Mouse (Mus musculus) hindbrain, postnatal 0 days (tissue): ENCODE data around the gene Gsg1. TPM values are rescaled to one million over a fixed set of nuclear protein-coding genes. Genes with fewer than 3 reads are reported as not detected.
A peak's percentile ranks its signal among the peaks of the same experiment; 100 is the strongest.

Source experiments
- ATAC-seq: fragments of 200-750 bp; cut with Nextera tagmentation; 2 replicates; pipeline ENCODE4 v1.8.0; 2017; ENCODE audit warnings: mild to moderate bottlenecking, moderate TSS enrichment, moderate library complexity
- DNase-seq: peaks from one replicate; pipeline ENCODE4 v3.0.0-alpha.2; 2015; ENCODE audit warnings: low spot score
- H3K27ac ChIP-seq: fragments of 300-500 bp; sonication (generic); 2 replicates; pipeline ENCODE4 v1.5.1; 2014; ENCODE audit warnings: mild to moderate bottlenecking
- H3K27me3 ChIP-seq: fragments of 300-500 bp; sonication (generic); 2 replicates; pipeline ENCODE4 v1.6.1; 2014; ENCODE audit warnings: low read length, mixed read lengths; ENCODE audit not compliant: insufficient read depth
- H3K36me3 ChIP-seq: fragments of 300-500 bp; sonication (generic); 2 replicates; pipeline ENCODE4 v1.6.1; 2014; ENCODE audit warnings: low read length, mixed read lengths; ENCODE audit not compliant: insufficient read depth
- H3K4me1 ChIP-seq: fragments of 300-500 bp; sonication (generic); 2 replicates; pipeline ENCODE4 v1.6.1; 2014; ENCODE audit warnings: antibody characterized with exemption, low read length, mixed read lengths; ENCODE audit not compliant: insufficient read depth
- H3K4me2 ChIP-seq: fragments of 300-500 bp; sonication (generic); 2 replicates; pipeline ENCODE4 v1.6.1; 2014; ENCODE audit warnings: low read depth, mild to moderate bottlenecking, low read length, moderate library complexity, mixed read lengths
- H3K4me3 ChIP-seq: fragments of 300-500 bp; sonication (generic); 2 replicates; pipeline ENCODE4 v1.5.1; 2014; ENCODE audit warnings: low read length
- H3K9ac ChIP-seq: fragments of 300-500 bp; sonication (generic); replicated peaks from 2 replicates; pipeline ENCODE4 v1.6.1; 2014; ENCODE audit warnings: mild to moderate bottlenecking, low read length, moderate library complexity, mixed read lengths
- H3K9me3 ChIP-seq: fragments of 300-500 bp; sonication (generic); 2 replicates; pipeline ENCODE4 v1.6.1; 2016; ENCODE audit warnings: low read length, mixed read lengths
- CTCF ChIP-seq: IDR thresholded peaks from 2 replicates; pipeline ENCODE4 v1.5.1; 2016; ENCODE audit warnings: antibody characterized with exemption, control low read depth, low read depth
- WGBS: fragments of 180-500 bp; shearing (Covaris S2); extraction: QIAGEN DNeasy Blood & Tissue Kit; methylation state at CpG from one replicate; pipeline ENCODE4 v1.1.7; 2014; 5-methylcytosine and 5-hydroxymethylcytosine counted together
- polyA plus RNA-seq: library from polyadenylated mRNA; unstranded; fragments of >200 nt; fragmentation: Nextera tagmentation; extraction: Ambion mirVana; gene quantifications from 2 replicates; pipeline ENCODE4 v1.2.1, GENCODE M21; 2015
- total RNA-seq: library from RNA; depleted of rRNA; stranded (reverse); fragments of >200 nt; gene quantifications from 2 replicates; pipeline ENCODE4 v1.2.3, GENCODE M21; 2014

Gene Gsg1
- total and polyA plus RNA-seq, 2 experiments from 2014 or later: 0.31 to 1.1 TPM

GRCm38 (mm10) chr6:135262565-135262964 is 8.4 kb upstream of the Gsg1 start:
- H3K4me3 ChIP-seq: no peak overlapping the region
- no peak for DNase-seq
- no peak for ATAC-seq
- no peaks in the 10 kb centered on the region for H3K9me3 ChIP-seq
- no peak overlapping the region for H3K27ac ChIP-seq
- no peaks in the 10 kb centered on the region for H3K36me3 ChIP-seq
- no peak for TF ChIP-seq CTCF
- H3K4me1 ChIP-seq: no peaks in the 10 kb centered on the region
- no peaks in the 10 kb centered on the region for H3K27me3 ChIP-seq
- H3K9ac ChIP-seq: no peak overlapping the region
- 80% methylated on average over 2 of the region's 2 CpGs for WGBS
- H3K4me2 ChIP-seq: no peak overlapping the region

- Histone ChIP-seq H3K27ac (no peak overlapping the region), H3K9ac (no peak overlapping the region), H3K27me3 (no peaks in the 10 kb centered on the region), H3K4me2 (no peak overlapping the region), H3K4me1 (no peaks in the 10 kb centered on the region), H3K36me3 (no peaks in the 10 kb centered on the region), H3K9me3 (no peaks in the 10 kb centered on the region), H3K4me3 (no peak overlapping the region)
- DNase-seq (no peak), ATAC-seq (no peak)
- WGBS: 88% methylated on average over 9 of the region's 9 CpGs
- no peak for TF ChIP-seq CTCF
Observed at GRCm38 (mm10) chr6:135261124-135261523, 7.0 kb upstream of the Gsg1 start.

GRCm38 (mm10) chr6:135260435-135260834 is 6.3 kb upstream of the Gsg1 start:
- ATAC-seq (no peak), DNase-seq (no peak)
- no peak for TF ChIP-seq CTCF
- no peaks in the 10 kb centered on the region for H3K4me1 ChIP-seq
- no peak overlapping the region for H3K9ac ChIP-seq
- no peak overlapping the region for H3K4me2 ChIP-seq
- H3K9me3 ChIP-seq: no peaks in the 10 kb centered on the region
- WGBS: 93% methylated on average over 6 of the region's 6 CpGs
- no peaks in the 10 kb centered on the region for H3K27me3 ChIP-seq
- no peak overlapping the region for H3K4me3 ChIP-seq
- H3K36me3 ChIP-seq: no peaks in the 10 kb centered on the region
- H3K27ac ChIP-seq: no peak overlapping the region

GRCm38 (mm10) chr6:135252728-135253077 is 1.4 kb downstream of the Gsg1 start:
- ATAC-seq (peak; percentile 90), DNase-seq (peak; percentile 82)
- Histone ChIP-seq H3K4me1 (peaks cover 14% of the 10 kb centered on the region; the same call in 1 of the 2 replicates), H3K9me3 (no peaks in the 10 kb centered on the region), H3K27ac (no peak overlapping the region), H3K9ac (no peak overlapping the region), H3K4me2 (peak overlapping the region; percentile 49), H3K4me3 (no peak overlapping the region), H3K27me3 (no peaks in the 10 kb centered on the region), H3K36me3 (no peaks in the 10 kb centered on the region)
- TF ChIP-seq CTCF: no peak
- WGBS: 7% methylated on average over 16 of the region's 16 CpGs

GRCm38 (mm10) chr6:135251849-135252727 is 2.1 kb downstream of the Gsg1 start:
- Histone ChIP-seq H3K9me3 (no peaks in the 10 kb centered on the region), H3K36me3 (no peaks in the 10 kb centered on the region), H3K9ac (no peak overlapping the region), H3K27ac (no peak overlapping the region), H3K4me3 (no peak overlapping the region), H3K27me3 (no peaks in the 10 kb centered on the region), H3K4me2 (peak overlapping the region; percentile 49), H3K4me1 (peaks cover 14% of the 10 kb centered on the region; the same call in 1 of the 2 replicates)
- WGBS: 45% methylated on average over 24 of the region's 24 CpGs
- TF ChIP-seq CTCF: no peak
- ATAC-seq: peak; percentile 86
- peak; percentile 66 for DNase-seq

GRCm38 (mm10) chr6:135250926-135251699 is 3.0 kb downstream of the Gsg1 start:
- peaks cover 14% of the 10 kb centered on the region; the same call in 1 of the 2 replicates for H3K4me1 ChIP-seq
- ATAC-seq (no peak), DNase-seq (no peak)
- H3K27ac ChIP-seq: no peak overlapping the region
- H3K4me3 ChIP-seq: no peak overlapping the region
- no peaks in the 10 kb centered on the region for H3K27me3 ChIP-seq
- H3K9me3 ChIP-seq: no peaks in the 10 kb centered on the region
- no peak overlapping the region for H3K4me2 ChIP-seq
- WGBS: 69% methylated on average over 19 of the region's 19 CpGs
- H3K36me3 ChIP-seq: no peaks in the 10 kb centered on the region
- no peak overlapping the region for H3K9ac ChIP-seq
- TF ChIP-seq CTCF: no peak
